Mouse (Mus musculus): Measurements from ENCODE around the gene Sox30. TPM values are rescaled to one million over a fixed set of nuclear protein-coding genes. Genes with fewer than 3 reads are reported as not detected.

Sox30 gene
- total RNA-seq (2021) = under 1 TPM in 1 of 2 experiments, not detected in 1; 0.15 TPM
- long read RNA-seq, experiment 1 = 0 reads
- long read RNA-seq, experiment 2, partial matches to known transcripts = 0 of 1 reads
- long read RNA-seq, experiment 2, other reads (novel, unspliced or antisense) = 1 of 1 reads

DNA sequence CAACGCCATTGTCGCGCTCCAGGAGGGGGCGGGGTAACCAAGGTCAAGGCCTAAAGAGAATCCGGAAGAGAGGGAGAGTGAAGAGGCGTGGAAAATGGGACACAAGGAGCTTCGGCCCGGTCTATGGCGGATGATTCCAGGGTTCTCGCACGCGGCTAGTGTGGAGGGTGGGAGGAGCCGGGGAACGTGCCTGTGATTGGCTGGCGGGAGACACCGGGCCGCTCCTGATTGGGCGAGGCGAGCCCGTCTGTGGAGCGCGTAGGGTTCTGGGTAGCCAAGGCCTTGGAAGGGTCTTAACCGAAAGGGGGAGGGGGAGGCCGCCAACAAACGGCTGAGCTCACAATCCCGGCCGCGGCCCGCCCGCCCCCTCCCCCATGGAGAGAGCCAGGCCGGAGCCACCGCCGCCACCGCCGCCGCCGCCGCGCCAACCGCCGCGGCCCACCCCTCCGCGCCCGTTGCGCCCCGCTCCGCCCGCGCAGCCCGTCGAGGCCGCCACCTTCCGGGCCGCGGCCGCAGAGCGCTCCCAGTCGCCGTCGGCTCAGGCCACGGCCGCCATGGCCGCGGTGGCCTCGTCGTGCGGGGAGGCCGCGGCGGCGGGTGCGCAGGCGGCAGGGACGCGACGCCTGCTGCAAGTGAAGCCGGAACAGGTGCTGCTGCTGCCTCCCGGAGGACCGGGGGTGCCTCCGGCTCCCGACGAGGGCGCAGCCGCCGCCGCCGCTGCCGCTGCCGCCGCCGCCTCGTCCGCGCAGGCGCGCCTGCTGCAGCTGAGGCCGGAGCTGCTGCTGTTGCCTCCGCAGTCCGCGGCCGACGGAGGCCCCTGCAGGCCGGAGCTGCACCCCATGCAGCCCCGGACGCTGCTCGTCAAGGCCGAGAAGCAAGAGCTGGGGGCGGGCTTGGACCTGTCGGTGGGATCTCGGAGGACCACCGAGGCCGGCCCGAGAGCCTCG is at the start of gene Sox30:
TSS of gene Sox30 (plus strand) at position 365 of the 947 bp plus-strand sequence.
- DNase-seq (ENCODE audit: low spot score in 2 of 2) = peak in 1 of 2 experiments; percentile 37
- TF ChIP-seq CTCF (conservative IDR thresholded peaks at IDR 0.05) = peak; percentile 14; the same call in 1 of the 2 replicates
- Histone ChIP-seq H3K27ac (no peak within 1 kb of the TSS; the same call in 1 of the 2 replicates), H3K4me3 (peak within 1 kb of the TSS; percentile 48)

GRCm38 (mm10) chr11:45932771-45933170 is 47.3 kb upstream of the Sox30 start:
- no peak overlapping the region for H3K27ac ChIP-seq
- TF ChIP-seq CTCF (conservative IDR thresholded peaks at IDR 0.05) = no peak
- no peak for DNase-seq (ENCODE audit: low spot score in 2 of 2)
- H3K4me3 ChIP-seq = no peak overlapping the region

DNA sequence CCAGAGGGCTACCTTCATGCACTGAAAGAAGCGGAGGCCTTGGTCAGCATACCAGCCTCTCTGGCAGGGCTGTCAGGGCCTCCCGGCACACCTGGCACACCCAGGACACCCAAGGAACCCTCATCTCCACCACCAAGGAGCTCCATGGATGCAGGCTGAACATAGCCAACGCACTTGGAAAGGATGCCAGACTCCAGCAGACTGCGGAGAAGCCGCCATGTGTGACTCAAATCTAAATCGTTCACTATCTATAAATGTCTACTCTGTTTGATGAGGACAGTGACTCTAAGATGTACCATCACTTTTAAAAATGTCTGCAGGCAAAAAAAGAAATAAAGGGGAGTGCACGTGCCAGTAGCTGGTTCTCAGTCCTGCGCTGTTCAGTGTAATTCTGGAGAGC is 42.6 kb upstream of the Sox30 start:
- no peak overlapping the region for H3K4me3 ChIP-seq
- no peak for TF ChIP-seq CTCF (conservative IDR thresholded peaks at IDR 0.05)
- DNase-seq (ENCODE audit: low spot score in 2 of 2) = no peak

GRCm38 (mm10) chr11:45938917-45939316 is 41.2 kb upstream of the Sox30 start:
- TF ChIP-seq CTCF (conservative IDR thresholded peaks at IDR 0.05) = no peak
- Histone ChIP-seq H3K4me3 (no peak overlapping the region), H3K27ac (no peak overlapping the region)
- DNase-seq (ENCODE audit: low spot score in 2 of 2) = no peak

More for the DNA sequence above, 42.6 kb upstream of the Sox30 start:
- H3K27ac ChIP-seq = no peak overlapping the region

DNA sequence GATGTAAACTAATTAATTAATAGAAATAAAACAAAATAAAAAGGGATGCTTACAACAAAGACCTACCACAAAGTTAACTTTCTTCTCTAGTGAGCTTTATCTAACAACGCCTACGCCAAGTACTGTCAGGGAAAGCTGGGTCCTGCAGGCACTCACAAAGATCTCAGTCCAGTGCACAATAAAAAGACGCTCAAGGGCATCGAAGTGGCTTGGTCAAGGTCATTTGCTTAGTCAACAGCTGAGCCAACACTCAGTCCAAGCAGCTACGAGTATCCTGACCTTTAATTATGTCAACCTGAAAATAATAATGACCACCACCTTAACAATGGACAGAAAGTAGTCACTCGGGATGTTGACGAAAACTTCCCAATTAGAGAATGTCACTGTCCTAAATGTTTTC is 37.8 kb upstream of the Sox30 start:
- Histone ChIP-seq H3K4me3 (no peak overlapping the region), H3K27ac (no peak overlapping the region)
- DNase-seq (ENCODE audit: low spot score in 2 of 2) = no peak
- TF ChIP-seq CTCF (conservative IDR thresholded peaks at IDR 0.05) = no peak

DNA sequence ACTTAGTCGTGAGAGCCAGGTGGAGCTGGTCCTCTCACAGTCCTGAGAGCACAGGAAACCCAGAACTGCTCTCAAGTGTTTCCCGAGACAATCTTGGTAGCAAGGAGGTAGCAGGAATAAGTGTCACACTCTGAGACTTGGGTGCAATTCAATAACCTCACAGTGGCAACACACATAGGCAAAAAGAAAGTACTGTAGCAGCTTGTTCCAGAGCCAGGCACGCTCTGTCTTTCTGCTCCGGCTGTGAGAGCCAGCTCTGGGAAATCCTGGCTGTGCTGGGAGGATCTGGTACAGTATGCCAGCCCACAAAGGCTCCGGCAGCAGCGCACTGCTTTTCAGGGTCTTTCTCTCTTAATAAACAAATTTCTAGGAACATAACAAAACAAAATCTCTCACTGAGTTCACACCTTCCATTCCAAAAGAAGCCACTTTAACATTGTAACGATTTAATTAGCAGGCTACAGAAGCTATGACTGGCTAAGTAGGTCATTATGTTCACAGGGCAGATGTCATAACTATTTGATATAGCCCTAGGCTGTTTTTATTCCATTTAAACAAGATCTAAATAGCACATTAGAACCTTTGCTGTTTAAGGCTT is 36.9 kb upstream of the Sox30 start:
- peak in 1 of 2 experiments; percentile 45 for DNase-seq (ENCODE audit: low spot score in 2 of 2)
- no peak for TF ChIP-seq CTCF (conservative IDR thresholded peaks at IDR 0.05)
- peak overlapping the region; percentile 83 for H3K4me3 ChIP-seq
- H3K27ac ChIP-seq = peak overlapping the region; percentile 40; the same call in 1 of the 2 replicates

GRCm38 (mm10) chr11:45943891-45944642 is 36.0 kb upstream of the Sox30 start:
- peak in 1 of 2 experiments; percentile 20 for DNase-seq (ENCODE audit: low spot score in 2 of 2)

DNA sequence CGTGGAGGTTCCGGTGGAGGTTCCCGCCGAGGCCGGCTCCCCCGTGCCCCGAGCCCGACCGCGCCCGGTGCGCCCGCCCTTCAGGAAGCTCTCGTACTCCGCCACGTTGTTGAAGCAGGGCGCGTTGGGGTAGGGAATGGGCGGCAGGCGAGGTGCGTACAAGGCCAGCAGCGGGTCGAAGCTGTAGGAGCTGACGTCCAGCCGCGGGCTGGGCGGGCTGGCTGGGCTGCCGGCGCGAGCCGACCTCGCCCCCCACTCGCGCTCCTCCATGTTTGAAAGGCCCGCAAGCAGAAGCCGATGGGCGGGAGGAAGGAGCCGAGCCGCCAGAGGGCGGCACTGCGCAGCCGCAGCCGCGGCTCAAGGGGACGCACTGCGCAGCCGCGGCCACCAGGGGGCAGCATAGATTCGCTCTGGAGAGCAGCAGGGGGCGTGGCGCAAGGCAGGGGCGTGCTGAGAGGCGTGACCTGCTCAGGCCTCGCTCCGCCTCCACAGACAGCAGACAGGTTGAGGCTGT is 35.4 kb upstream of the Sox30 start, which contains the start of gene Lsm11:
TSS of gene Lsm11 (minus strand) at position 293 of the 514 bp plus-strand sequence.
- peak; percentile 100; the same call in 1 of the 2 replicates for TF ChIP-seq CTCF (conservative IDR thresholded peaks at IDR 0.05)
- H3K4me3 ChIP-seq = peak within 1 kb of the TSS; percentile 83
- H3K27ac ChIP-seq = peak within 1 kb of the TSS; percentile 63; the same call in 1 of the 2 replicates
- peak; percentile 94 to 99 for DNase-seq (ENCODE audit: low spot score in 2 of 2)

More at GRCm38 (mm10) chr11:45943891-45944642, 36.0 kb upstream of the Sox30 start:
- Histone ChIP-seq H3K27ac (peak overlapping the region; percentile 63; the same call in 1 of the 2 replicates), H3K4me3 (peak overlapping the region; percentile 83)
- TF ChIP-seq CTCF (conservative IDR thresholded peaks at IDR 0.05) = no peak

- no peak for DNase-seq (ENCODE audit: low spot score in 2 of 2)
- TF ChIP-seq CTCF (conservative IDR thresholded peaks at IDR 0.05) = no peak
- Histone ChIP-seq H3K27ac (peak overlapping the region; percentile 57; the same call in 1 of the 2 replicates), H3K4me3 (no peak overlapping the region)
These were observed 33.3 kb upstream of the Sox30 start for GRCm38 (mm10) chr11:45946796-45947195.

DNA sequence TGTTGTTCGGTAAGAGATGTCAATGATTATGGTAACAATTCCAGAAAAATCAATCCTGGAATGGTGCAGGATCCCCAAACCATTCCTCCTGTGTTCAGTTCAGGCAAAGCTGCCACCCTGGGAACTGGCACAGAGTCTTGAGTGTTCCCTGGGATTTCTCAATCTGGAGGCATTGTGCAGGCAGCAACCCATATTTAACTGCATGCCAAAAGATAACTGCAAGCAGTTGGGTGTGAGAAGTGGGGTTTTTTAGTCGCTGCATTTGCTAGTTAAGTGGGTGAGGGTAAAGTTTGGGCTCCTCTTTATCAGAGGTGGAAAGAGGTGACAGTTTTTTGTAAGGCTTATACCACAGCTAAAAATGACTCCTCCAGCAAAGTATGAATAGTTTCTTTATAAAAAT is 32.6 kb upstream of the Sox30 start:
- Histone ChIP-seq H3K27ac (peak overlapping the region; percentile 57; the same call in 1 of the 2 replicates), H3K4me3 (no peak overlapping the region)
- TF ChIP-seq CTCF (conservative IDR thresholded peaks at IDR 0.05) = no peak
- DNase-seq (ENCODE audit: low spot score in 2 of 2) = peak in 1 of 2 experiments; percentile 46

DNA sequence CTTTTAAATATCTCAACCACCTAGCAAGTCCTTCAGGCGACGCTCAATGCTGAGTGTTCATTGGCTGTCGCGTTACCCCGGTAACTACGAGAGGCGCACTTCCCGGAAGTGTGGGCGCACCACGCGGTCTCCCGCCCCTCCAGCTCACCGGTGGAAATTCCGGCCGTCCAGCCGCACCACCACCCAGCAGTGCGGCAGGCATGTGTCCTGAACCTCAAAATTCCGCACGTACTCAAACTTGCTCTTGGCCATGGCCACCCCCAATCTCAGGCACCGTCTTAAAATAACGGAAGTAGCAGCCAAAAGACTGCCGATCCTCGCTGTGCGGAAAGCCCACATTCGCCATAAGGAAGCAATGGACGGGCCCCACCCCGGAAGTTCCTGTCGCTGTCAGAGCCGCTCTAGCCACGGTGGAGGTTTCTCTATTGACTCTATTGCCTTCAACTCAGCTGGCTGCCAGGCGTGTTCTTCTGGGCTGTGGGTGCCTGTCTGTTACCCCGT is 24.9 kb upstream of the Sox30 start, which contains the start of gene Thg1l:
TSS of gene Thg1l (minus strand) at position 368 of the 501 bp plus-strand sequence.
- TF ChIP-seq CTCF (conservative IDR thresholded peaks at IDR 0.05) = 0 out of 2 replicates have a peak, but pooled peaks have one; percentile 4
- Histone ChIP-seq H3K27ac (peak within 1 kb of the TSS; percentile 93), H3K4me3 (peak within 1 kb of the TSS; percentile 97)
- DNase-seq (ENCODE audit: low spot score in 2 of 2) = peak; percentile 90 to 92
